Mouse (Mus musculus): ENCODE data around the gene Dnpep. TPM values are rescaled to one million over a fixed set of nuclear protein-coding genes. Genes with fewer than 3 reads are reported as not detected.

Gene Dnpep
- total and polyA plus RNA-seq, 3 experiments, result 70.3 to 136 (median 84.6) TPM

DNA sequence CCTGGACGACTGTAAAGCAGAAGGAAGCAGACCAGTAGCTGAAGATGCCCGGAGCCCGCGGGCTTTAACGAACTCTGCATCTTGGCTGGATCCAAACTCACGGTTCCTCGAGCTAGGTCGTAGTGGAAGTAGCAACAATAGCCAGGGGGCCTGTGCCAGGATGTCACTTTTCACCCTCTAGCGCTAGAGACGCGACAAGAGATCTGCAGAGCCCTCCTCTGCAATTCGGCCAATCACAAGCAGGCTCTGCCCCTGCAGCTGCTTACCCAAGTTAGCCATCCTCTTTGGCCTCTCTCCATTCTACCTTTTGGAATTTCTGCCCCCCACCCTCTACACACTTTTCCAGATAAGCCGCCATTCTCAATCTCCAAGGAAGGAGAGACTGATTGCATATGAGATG is 39.6 kb downstream of the Dnpep start, which contains the start of gene Resp18:
Resp18 (minus strand) TSS at position 188 of the 400 bp plus-strand sequence.
- no peak for TF ChIP-seq EP300 (IDR thresholded peaks at IDR 0.05; ENCODE audit: insufficient read depth, low read depth, low read length)
- TF ChIP-seq POLR2A (IDR thresholded peaks at IDR 0.05; ENCODE audit: insufficient read depth, low read depth, low read length), result no peak
- no peak for TF ChIP-seq CTCF (IDR thresholded peaks at IDR 0.05)
- Histone ChIP-seq H3K79me2 (replicated peaks; ENCODE audit: control insufficient read depth, insufficient read depth, low read length) (no peaks in the 10 kb centered on the region), H3K4me3 (no peak within 1 kb of the TSS), H3K27ac (no peak within 1 kb of the TSS), H3K4me1 (ENCODE audit: control insufficient read depth, insufficient read depth, low read length) (no peaks in the 10 kb centered on the region), H3K27me3 (ENCODE audit: control insufficient read depth, insufficient read depth, low read length) (peaks cover 2% of the 10 kb centered on the region), H3K9ac (ENCODE audit: low read depth, low read length) (no peak within 1 kb of the TSS), H3K36me3 (ENCODE audit: control insufficient read depth, insufficient read depth, low read length) (no peaks in the 10 kb centered on the region)
- intact Hi-C loops (cut with DNase I), result no loop called here
- 7% methylated on average over 13 of the region's 13 CpGs for WGBS
- DNase-seq, result no peak

GRCm38 (mm10) chr1:75277195-75278188 is 40.3 kb downstream of the Dnpep start:
- intact Hi-C loops (cut with DNase I), result no loop called here
- 9% methylated on average over 23 of the region's 23 CpGs for WGBS
- no peaks in the 10 kb centered on the region for H3K36me3 ChIP-seq (ENCODE audit: control insufficient read depth, insufficient read depth, low read length)
- no peak overlapping the region for H3K9ac ChIP-seq (ENCODE audit: low read depth, low read length)
- H3K27ac ChIP-seq, result no peak overlapping the region
- H3K79me2 ChIP-seq (replicated peaks; ENCODE audit: control insufficient read depth, insufficient read depth, low read length), result no peaks in the 10 kb centered on the region
- peak in 1 of 2 experiments; percentile 47 for DNase-seq
- TF ChIP-seq CTCF (IDR thresholded peaks at IDR 0.05), result no peak
- no peak for TF ChIP-seq EP300 (IDR thresholded peaks at IDR 0.05; ENCODE audit: insufficient read depth, low read depth, low read length)
- no peak for TF ChIP-seq POLR2A (IDR thresholded peaks at IDR 0.05; ENCODE audit: insufficient read depth, low read depth, low read length)
- no peaks in the 10 kb centered on the region for H3K4me1 ChIP-seq (ENCODE audit: control insufficient read depth, insufficient read depth, low read length)
- H3K4me3 ChIP-seq, result no peak overlapping the region
- peaks cover 2% of the 10 kb centered on the region for H3K27me3 ChIP-seq (ENCODE audit: control insufficient read depth, insufficient read depth, low read length)

DNA sequence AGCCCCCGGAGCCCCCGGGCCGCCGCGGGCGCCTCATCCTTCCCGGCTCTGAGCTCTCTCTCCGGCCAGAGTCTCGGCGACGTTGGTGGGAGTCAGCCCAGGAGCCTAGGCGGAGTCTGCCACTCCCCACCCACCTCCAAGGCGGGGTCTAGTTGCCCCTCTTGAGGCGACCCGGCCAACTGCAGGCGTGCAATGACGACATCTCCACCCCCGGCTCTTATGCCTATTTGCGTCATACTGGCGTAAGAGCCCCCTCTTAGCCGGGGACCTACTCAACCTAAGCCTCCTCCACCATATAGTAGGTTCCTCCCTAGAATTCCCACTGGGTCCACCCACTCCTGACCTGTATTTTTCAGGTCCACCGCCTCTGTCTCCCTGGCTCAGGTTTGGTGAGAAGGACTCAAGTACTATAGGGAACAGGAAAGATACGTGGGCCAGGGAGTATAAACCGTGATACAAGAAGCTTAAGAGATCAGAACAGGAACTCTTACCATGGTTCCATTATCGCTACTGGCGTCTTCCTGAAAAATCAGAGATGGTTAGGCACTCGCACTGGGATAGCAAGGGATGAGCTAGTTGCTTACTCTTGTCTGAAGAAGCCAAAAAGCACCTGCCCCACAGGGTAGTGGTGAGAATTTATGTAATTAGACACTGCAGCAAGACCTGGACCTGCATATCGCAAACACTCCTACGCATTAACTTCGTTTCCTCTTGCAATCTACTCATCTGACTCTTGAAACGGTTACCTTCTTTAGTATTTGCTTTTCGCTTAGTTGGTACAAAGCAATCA is 53.5 kb downstream of the Dnpep start, which contains the start of gene Ptprn:
Ptprn (minus strand) TSS at position 412 of the 790 bp plus-strand sequence.
- TF ChIP-seq POLR2A (IDR thresholded peaks at IDR 0.05; ENCODE audit: insufficient read depth, low read depth, low read length) (no peak), EP300 (IDR thresholded peaks at IDR 0.05; ENCODE audit: insufficient read depth, low read depth, low read length) (no peak), CTCF (IDR thresholded peaks at IDR 0.05) (no peak)
- 10% methylated on average over 32 of the region's 32 CpGs for WGBS
- peaks cover 5% of the 10 kb centered on the region; the same call in 1 of the 2 replicates for H3K27me3 ChIP-seq (ENCODE audit: control insufficient read depth, insufficient read depth, low read length)
- no peak within 1 kb of the TSS for H3K9ac ChIP-seq (ENCODE audit: low read depth, low read length)
- DNase-seq, result no peak
- intact Hi-C loops (cut with DNase I), result no loop called here
- H3K27ac ChIP-seq, result no peak within 1 kb of the TSS
- no peaks in the 10 kb centered on the region for H3K36me3 ChIP-seq (ENCODE audit: control insufficient read depth, insufficient read depth, low read length)
- no peaks in the 10 kb centered on the region for H3K4me1 ChIP-seq (ENCODE audit: control insufficient read depth, insufficient read depth, low read length)
- no peaks in the 10 kb centered on the region for H3K79me2 ChIP-seq (replicated peaks; ENCODE audit: control insufficient read depth, insufficient read depth, low read length)
- no peak within 1 kb of the TSS for H3K4me3 ChIP-seq

GRCm38 (mm10) chr1:75262969-75263951 is 54.5 kb downstream of the Dnpep start:
- H3K27me3 ChIP-seq (ENCODE audit: control insufficient read depth, insufficient read depth, low read length), result peaks cover 3% of the 10 kb centered on the region; the same call in 1 of the 2 replicates
- DNase-seq, result peak in 1 of 2 experiments; percentile 53
- H3K27ac ChIP-seq, result no peak overlapping the region
- 2% methylated on average over 40 of the region's 40 CpGs for WGBS
- H3K9ac ChIP-seq (ENCODE audit: low read depth, low read length), result no peak overlapping the region
- H3K79me2 ChIP-seq (replicated peaks; ENCODE audit: control insufficient read depth, insufficient read depth, low read length), result no peaks in the 10 kb centered on the region
- intact Hi-C loops (cut with DNase I), result no loop called here
- H3K36me3 ChIP-seq (ENCODE audit: control insufficient read depth, insufficient read depth, low read length), result no peaks in the 10 kb centered on the region
- TF ChIP-seq POLR2A (IDR thresholded peaks at IDR 0.05; ENCODE audit: insufficient read depth, low read depth, low read length), result no peak
- no peak for TF ChIP-seq CTCF (IDR thresholded peaks at IDR 0.05)
- TF ChIP-seq EP300 (IDR thresholded peaks at IDR 0.05; ENCODE audit: insufficient read depth, low read depth, low read length), result no peak
- H3K4me1 ChIP-seq (ENCODE audit: control insufficient read depth, insufficient read depth, low read length), result no peaks in the 10 kb centered on the region
- H3K4me3 ChIP-seq, result no peak overlapping the region

DNA sequence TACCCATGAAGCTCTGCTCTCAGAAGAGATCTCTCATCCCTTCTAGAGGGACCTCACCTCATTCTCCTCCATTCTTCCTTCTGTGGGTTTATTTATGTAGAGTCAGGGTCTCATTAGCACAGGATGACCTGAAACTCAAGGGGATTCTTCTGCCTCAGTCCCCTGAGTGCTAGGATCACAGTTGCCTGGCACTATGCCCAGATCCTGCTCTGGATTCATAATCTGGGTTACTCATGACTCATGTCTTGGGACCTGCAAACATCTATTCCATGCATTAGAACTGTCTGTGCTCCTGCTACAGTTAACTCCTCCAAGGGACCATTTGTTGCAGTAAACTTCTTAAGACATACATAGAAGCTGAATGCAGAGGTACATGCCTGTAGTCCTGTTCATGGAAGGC is 56.5 kb downstream of the Dnpep start:
- H3K9ac ChIP-seq (ENCODE audit: low read depth, low read length), result no peak overlapping the region
- H3K27me3 ChIP-seq (ENCODE audit: control insufficient read depth, insufficient read depth, low read length), result peaks cover 3% of the 10 kb centered on the region; the same call in 1 of the 2 replicates
- intact Hi-C loops (cut with DNase I), result no loop called here
- H3K79me2 ChIP-seq (replicated peaks; ENCODE audit: control insufficient read depth, insufficient read depth, low read length), result no peaks in the 10 kb centered on the region
- no peaks in the 10 kb centered on the region for H3K36me3 ChIP-seq (ENCODE audit: control insufficient read depth, insufficient read depth, low read length)
- TF ChIP-seq POLR2A (IDR thresholded peaks at IDR 0.05; ENCODE audit: insufficient read depth, low read depth, low read length), result no peak
- TF ChIP-seq EP300 (IDR thresholded peaks at IDR 0.05; ENCODE audit: insufficient read depth, low read depth, low read length), result no peak
- no peak for TF ChIP-seq CTCF (IDR thresholded peaks at IDR 0.05)
- DNase-seq, result no peak
- H3K4me1 ChIP-seq (ENCODE audit: control insufficient read depth, insufficient read depth, low read length), result no peaks in the 10 kb centered on the region
- no peak overlapping the region for H3K4me3 ChIP-seq
- H3K27ac ChIP-seq, result no peak overlapping the region

Other genes starting within 250 kb of the Dnpep start
- 1 to 10 TPM; 3.6 to 4.7 TPM for gene Nhej1, start 192.8 kb downstream of the Dnpep start, total RNA-seq (2021)
- 3.9 and 4.0 TPM in 2 replicates for gene Nhej1, start 192.8 kb downstream of the Dnpep start, polyA plus RNA-seq (2012; rRNA removed)
- gene Slc23a3, start 184.1 kb downstream of the Dnpep start, total RNA-seq (2021), result 1 to 10 TPM in 1 of 2 experiments, under 1 TPM in 1; 0.34 to 1.0 TPM
- 1.7 and 1.8 TPM in 2 replicates for gene Slc23a3, start 184.1 kb downstream of the Dnpep start, polyA plus RNA-seq (2012; rRNA removed)
- 10 to 100 TPM; 20.7 to 21.8 TPM for gene Cnppd1, start 175.3 kb downstream of the Dnpep start, total RNA-seq (2021)
- gene Cnppd1, start 175.3 kb downstream of the Dnpep start, polyA plus RNA-seq (2012; rRNA removed), result 25.7 and 26.3 TPM in 2 replicates
- gene Retreg2, start 175.2 kb downstream of the Dnpep start, total RNA-seq (2021), result 10 to 100 TPM; 20.3 to 20.5 TPM
- 35.7 and 51.7 TPM in 2 replicates for gene Retreg2, start 175.2 kb downstream of the Dnpep start, polyA plus RNA-seq (2012; rRNA removed)
- 10 to 100 TPM; 13.2 to 17.4 TPM for gene Zfand2b, start 149.3 kb downstream of the Dnpep start, total RNA-seq (2021)
- gene Zfand2b, start 149.3 kb downstream of the Dnpep start, polyA plus RNA-seq (2012; rRNA removed), result 31.4 and 34.9 TPM in 2 replicates
- 10 to 100 TPM; 26.6 to 29.1 TPM for gene Abcb6, start 137.6 kb downstream of the Dnpep start, total RNA-seq (2021)
- gene Abcb6, start 137.6 kb downstream of the Dnpep start, polyA plus RNA-seq (2012; rRNA removed), result 25.2 and 30.3 TPM in 2 replicates
- 10 to 100 TPM in 1 of 2 experiments, 1 to 10 TPM in 1; 8.7 to 11.2 TPM for gene Ankzf1, start 125.8 kb downstream of the Dnpep start, total RNA-seq (2021)
- gene Ankzf1, start 125.8 kb downstream of the Dnpep start, polyA plus RNA-seq (2012; rRNA removed), result 15.1 and 18.9 TPM in 2 replicates
- 10 to 100 TPM; 63.8 to 73.5 TPM for gene Atg9a, start 125.8 kb downstream of the Dnpep start, total RNA-seq (2021)
- gene Atg9a, start 125.8 kb downstream of the Dnpep start, polyA plus RNA-seq (2012; rRNA removed), result 93.0 and 109 TPM in 2 replicates
- 1 to 10 TPM; 3.2 to 3.8 TPM for gene Glb1l, start 107.2 kb downstream of the Dnpep start, total RNA-seq (2021)
- 4.9 and 8.5 TPM in 2 replicates for gene Glb1l, start 107.2 kb downstream of the Dnpep start, polyA plus RNA-seq (2012; rRNA removed)
- gene Stk16, start 107.2 kb downstream of the Dnpep start, total RNA-seq (2021), result 10 to 100 TPM; 42.4 to 42.5 TPM
- 68.3 and 82.0 TPM in 2 replicates for gene Stk16, start 107.2 kb downstream of the Dnpep start, polyA plus RNA-seq (2012; rRNA removed)
- 100 to 1,000 TPM; 973 to 976 TPM for gene Tuba4a, start 98.1 kb downstream of the Dnpep start, total RNA-seq (2021)
- 781 and 842 TPM in 2 replicates for gene Tuba4a, start 98.1 kb downstream of the Dnpep start, polyA plus RNA-seq (2012; rRNA removed)
- gene A630095N17Rik, start 85.9 kb downstream of the Dnpep start, total RNA-seq (2021), result not detected
- not detected in 2 replicates for gene A630095N17Rik, start 85.9 kb downstream of the Dnpep start, polyA plus RNA-seq (2012; rRNA removed)
- 100 to 1,000 TPM; 111 to 129 TPM for gene Dnajb2, start 81.6 kb downstream of the Dnpep start, total RNA-seq (2021)
- 67.9 and 93.3 TPM in 2 replicates for gene Dnajb2, start 81.6 kb downstream of the Dnpep start, polyA plus RNA-seq (2012; rRNA removed)
- 1 to 10 TPM; 1.1 to 1.8 TPM for gene Ptprn, start 53.5 kb downstream of the Dnpep start, total RNA-seq (2021)
- gene Ptprn, start 53.5 kb downstream of the Dnpep start, polyA plus RNA-seq (2012; rRNA removed), result 2.7 and 3.2 TPM in 2 replicates
- gene Resp18, start 39.6 kb downstream of the Dnpep start, total RNA-seq (2021), result not detected
- 0.39 TPM in 1 of 2 replicates, not detected in the other for gene Resp18, start 39.6 kb downstream of the Dnpep start, polyA plus RNA-seq (2012; rRNA removed)
- gene Des, start 42.3 kb upstream of the Dnpep start, total RNA-seq (2021), result 1,000 to 10,000 TPM; 1,224 to 1,521 TPM
- 719 and 781 TPM in 2 replicates for gene Des, start 42.3 kb upstream of the Dnpep start, polyA plus RNA-seq (2012; rRNA removed)
- gene Speg, start 57.3 kb upstream of the Dnpep start, total RNA-seq (2021), result 100 to 1,000 TPM; 131 to 135 TPM
- 94.0 and 109 TPM in 2 replicates for gene Speg, start 57.3 kb upstream of the Dnpep start, polyA plus RNA-seq (2012; rRNA removed)
- 10 to 100 TPM; 38.9 to 39.9 TPM for gene Gmppa, start 117.9 kb upstream of the Dnpep start, total RNA-seq (2021)
- gene Gmppa, start 117.9 kb upstream of the Dnpep start, polyA plus RNA-seq (2012; rRNA removed), result 91.3 and 94.6 TPM in 2 replicates
- gene Asic4, start 132.4 kb upstream of the Dnpep start, total RNA-seq (2021), result not detected
- not detected in 2 replicates for gene Asic4, start 132.4 kb upstream of the Dnpep start, polyA plus RNA-seq (2012; rRNA removed)
- 10 to 100 TPM; 23.2 to 25.0 TPM for gene Chpf, start 161.3 kb upstream of the Dnpep start, total RNA-seq (2021)
- gene Chpf, start 161.3 kb upstream of the Dnpep start, polyA plus RNA-seq (2012; rRNA removed), result 26.9 and 37.8 TPM in 2 replicates
- gene Tmem198, start 161.5 kb upstream of the Dnpep start, total RNA-seq (2021), result under 1 TPM; 0.21 to 0.66 TPM
- 0.39 and 0.73 TPM in 2 replicates for gene Tmem198, start 161.5 kb upstream of the Dnpep start, polyA plus RNA-seq (2012; rRNA removed)
- 100 to 1,000 TPM; 117 to 131 TPM for gene Obsl1, start 188.5 kb upstream of the Dnpep start, total RNA-seq (2021)
- gene Obsl1, start 188.5 kb upstream of the Dnpep start, polyA plus RNA-seq (2012; rRNA removed), result 87.8 and 119 TPM in 2 replicates
- 1 to 10 TPM; 4.1 to 4.3 TPM for gene Inha, start 189.1 kb upstream of the Dnpep start, total RNA-seq (2021)
- 17.0 and 20.4 TPM in 2 replicates for gene Inha, start 189.1 kb upstream of the Dnpep start, polyA plus RNA-seq (2012; rRNA removed)
- gene Stk11ip, start 203.5 kb upstream of the Dnpep start, total RNA-seq (2021), result 1 to 10 TPM; 7.3 to 7.7 TPM
- 12.9 and 19.8 TPM in 2 replicates for gene Stk11ip, start 203.5 kb upstream of the Dnpep start, polyA plus RNA-seq (2012; rRNA removed)
- gene Slc4a3, start 228.3 kb upstream of the Dnpep start, total RNA-seq (2021), result 100 to 1,000 TPM; 241 to 300 TPM
- gene Slc4a3, start 228.3 kb upstream of the Dnpep start, polyA plus RNA-seq (2012; rRNA removed), result 182 and 222 TPM in 2 replicates